Mouse (Mus musculus): ENCODE measurements at regions not wholly inside any gene's neighbourhood (a gene's known extent, or its start where the extent isn't known, plus 50 kb on each side); places are given as distances from the start of the nearest gene placed in this dataset.
A peak's percentile ranks its signal among the peaks of the same experiment; 100 is the strongest.

GRCm38 (mm10) chr2:116807207-116807606 is 71.3 kb upstream of the Tmco5 start:
- H3K27me3 ChIP-seq: no peaks in the 10 kb centered on the region
- TF ChIP-seq CTCF (IDR thresholded peaks at IDR 0.05): no peak
- no peak for ATAC-seq
- POLR2A ChIA-PET: interaction anchor here (0.5 to 0.9 kb wide), 2 partner anchors 11 to 18 kb away, joined by 3 read pairs; no protein-coding TSS in a partner anchor
- in situ Hi-C loops (cut with MboI; ENCODE audit: low pct_unique_long_range_greater_than_20kb): no loop called here
- CTCF ChIA-PET: interaction anchor here (0.9 to 1.2 kb wide), 2 partner anchors 34 to 42 kb away, joined by 3 read pairs; no protein-coding TSS in a partner anchor
- DNase-seq (ENCODE audit: low read depth, low spot score): no peak

GRCm38 (mm10) chr2:116807636-116808035 is 70.9 kb upstream of the Tmco5 start:
- POLR2A ChIA-PET: interaction anchor here (0.9 kb wide), 1 partner anchor 19 kb away, joined by 3 read pairs; no protein-coding TSS in a partner anchor
- ATAC-seq: no peak
- no peak for TF ChIP-seq CTCF (IDR thresholded peaks at IDR 0.05)
- DNase-seq (ENCODE audit: low read depth, low spot score): no peak
- CTCF ChIA-PET: no interaction called here
- no peaks in the 10 kb centered on the region for H3K27me3 ChIP-seq
- in situ Hi-C loops (cut with MboI; ENCODE audit: low pct_unique_long_range_greater_than_20kb): no loop called here

GRCm38 (mm10) chr2:116808113-116808512 is 70.4 kb upstream of the Tmco5 start:
- no peak for TF ChIP-seq CTCF (IDR thresholded peaks at IDR 0.05)
- H3K27me3 ChIP-seq: no peaks in the 10 kb centered on the region
- DNase-seq (ENCODE audit: low read depth, low spot score) (no peak), ATAC-seq (no peak)
- CTCF ChIA-PET: no interaction called here
- POLR2A ChIA-PET: interaction anchor here (0.9 kb wide), 1 partner anchor 19 kb away, joined by 3 read pairs; no protein-coding TSS in a partner anchor
- in situ Hi-C loops (cut with MboI; ENCODE audit: low pct_unique_long_range_greater_than_20kb): no loop called here

GRCm38 (mm10) chr2:116808554-116808953 is 69.9 kb upstream of the Tmco5 start:
- no peak for TF ChIP-seq CTCF (IDR thresholded peaks at IDR 0.05)
- DNase-seq (ENCODE audit: low read depth, low spot score) (no peak), ATAC-seq (no peak)
- H3K27me3 ChIP-seq: no peaks in the 10 kb centered on the region
- ChIA-PET POLR2A (no interaction called here), CTCF (no interaction called here)
- in situ Hi-C loops (cut with MboI; ENCODE audit: low pct_unique_long_range_greater_than_20kb): no loop called here

- TF ChIP-seq CTCF (IDR thresholded peaks at IDR 0.05): no peak
- ChIA-PET CTCF (no interaction called here), POLR2A (interaction anchor here (0.6 kb wide), 1 partner anchor 23 kb away, joined by 3 read pairs; no protein-coding TSS in a partner anchor)
- ATAC-seq (no peak), DNase-seq (ENCODE audit: low read depth, low spot score) (no peak)
- in situ Hi-C loops (cut with MboI; ENCODE audit: low pct_unique_long_range_greater_than_20kb): no loop called here
- no peaks in the 10 kb centered on the region for H3K27me3 ChIP-seq
Observed at GRCm38 (mm10) chr2:116810116-116810515, 68.4 kb upstream of the Tmco5 start.

- TF ChIP-seq CTCF (IDR thresholded peaks at IDR 0.05): no peak
- ChIA-PET CTCF (interaction anchor here (1.3 to 1.9 kb wide), 2 partner anchors 10 to 16 kb away, joined by 3 to 6 read pairs; no protein-coding TSS in a partner anchor), POLR2A (interaction anchor here (0.7 kb wide), 1 partner anchor 794 kb away, joined by 6 read pairs; no protein-coding TSS in a partner anchor)
- in situ Hi-C loops (cut with MboI; ENCODE audit: low pct_unique_long_range_greater_than_20kb): no loop called here
- no peak for DNase-seq (ENCODE audit: low read depth, low spot score)
- peaks cover 5% of the 10 kb centered on the region for H3K27me3 ChIP-seq
- no peak for ATAC-seq
Observed at GRCm38 (mm10) chr2:116812869-116813558, 65.5 kb upstream of the Tmco5 start.

- CTCF ChIA-PET: interaction anchor here (1.9 kb wide), 1 partner anchor 11 kb away, joined by 6 read pairs; no protein-coding TSS in a partner anchor
- POLR2A ChIA-PET: interaction anchor here (0.7 kb wide), 1 partner anchor 794 kb away, joined by 6 read pairs; no protein-coding TSS in a partner anchor
- in situ Hi-C loops (cut with MboI; ENCODE audit: low pct_unique_long_range_greater_than_20kb): no loop called here
- ATAC-seq: no peak
- DNase-seq (ENCODE audit: low read depth, low spot score): no peak
- no peak for TF ChIP-seq CTCF (IDR thresholded peaks at IDR 0.05)
- H3K27me3 ChIP-seq: peaks cover 5% of the 10 kb centered on the region
Observed at GRCm38 (mm10) chr2:116813559-116813895, 65.0 kb upstream of the Tmco5 start.

- ATAC-seq: no peak
- no peak for DNase-seq (ENCODE audit: low read depth, low spot score)
- CTCF ChIA-PET: no interaction called here
- peaks cover 5% of the 10 kb centered on the region for H3K27me3 ChIP-seq
- POLR2A ChIA-PET: interaction anchor here (0.5 kb wide), 1 partner anchor 32 kb away, joined by 3 read pairs; no protein-coding TSS in a partner anchor
- in situ Hi-C loops (cut with MboI; ENCODE audit: low pct_unique_long_range_greater_than_20kb): no loop called here
- no peak for TF ChIP-seq CTCF (IDR thresholded peaks at IDR 0.05)
Observed at GRCm38 (mm10) chr2:116817134-116817533, 61.4 kb upstream of the Tmco5 start.

- H3K27me3 ChIP-seq: peaks cover 5% of the 10 kb centered on the region
- in situ Hi-C loops (cut with MboI; ENCODE audit: low pct_unique_long_range_greater_than_20kb): no loop called here
- ATAC-seq (no peak), DNase-seq (ENCODE audit: low read depth, low spot score) (no peak)
- ChIA-PET CTCF (no interaction called here), POLR2A (interaction anchor here (0.5 to 0.7 kb wide), 2 partner anchors 11 to 33 kb away, joined by 3 read pairs; no protein-coding TSS in a partner anchor)
- TF ChIP-seq CTCF (IDR thresholded peaks at IDR 0.05): no peak
Observed at GRCm38 (mm10) chr2:116817561-116817960, 60.9 kb upstream of the Tmco5 start.

- no peak for DNase-seq (ENCODE audit: low read depth, low spot score)
- no peak for TF ChIP-seq CTCF (IDR thresholded peaks at IDR 0.05)
- CTCF ChIA-PET: no interaction called here
- peak; percentile 54 for ATAC-seq
- peaks cover 5% of the 10 kb centered on the region for H3K27me3 ChIP-seq
- in situ Hi-C loops (cut with MboI; ENCODE audit: low pct_unique_long_range_greater_than_20kb): no loop called here
- POLR2A ChIA-PET: interaction anchor here (0.6 kb wide), 1 partner anchor 88 kb away, joined by 3 read pairs; no protein-coding TSS in a partner anchor
Observed at GRCm38 (mm10) chr2:116818550-116818949, 59.9 kb upstream of the Tmco5 start.

- H3K27me3 ChIP-seq: peaks cover 5% of the 10 kb centered on the region
- in situ Hi-C loops (cut with MboI; ENCODE audit: low pct_unique_long_range_greater_than_20kb): no loop called here
- ChIA-PET CTCF (no interaction called here), POLR2A (interaction anchor here (0.6 kb wide), 1 partner anchor 88 kb away, joined by 3 read pairs; no protein-coding TSS in a partner anchor)
- ATAC-seq (no peak), DNase-seq (ENCODE audit: low read depth, low spot score) (no peak)
- no peak for TF ChIP-seq CTCF (IDR thresholded peaks at IDR 0.05)
Observed at GRCm38 (mm10) chr2:116819016-116819687, 59.3 kb upstream of the Tmco5 start.
